Mouse (Mus musculus): ENCODE data around the gene Ttll1. TPM values are rescaled to one million over a fixed set of nuclear protein-coding genes. Genes with fewer than 3 reads are reported as not detected.

Ttll1 gene
- 10 to 100 TPM; 53.3 to 53.9 TPM for total RNA-seq (2021)
- long read RNA-seq, experiment 1, transcript Ttll1-201 (12 exons, 2,060 nt): major isoform, 60 of 81 reads
- long read RNA-seq, experiment 1, partial matches to known transcripts: 8 of 81 reads
- long read RNA-seq, experiment 1, other reads (novel, unspliced or antisense): 13 of 81 reads
- long read RNA-seq, experiment 2, transcript Ttll1-201 (12 exons, 2,060 nt): major isoform, 53 of 65 reads
- long read RNA-seq, experiment 2, partial matches to known transcripts: 4 of 65 reads
- long read RNA-seq, experiment 2, other reads (novel, unspliced or antisense): 8 of 65 reads

DNA sequence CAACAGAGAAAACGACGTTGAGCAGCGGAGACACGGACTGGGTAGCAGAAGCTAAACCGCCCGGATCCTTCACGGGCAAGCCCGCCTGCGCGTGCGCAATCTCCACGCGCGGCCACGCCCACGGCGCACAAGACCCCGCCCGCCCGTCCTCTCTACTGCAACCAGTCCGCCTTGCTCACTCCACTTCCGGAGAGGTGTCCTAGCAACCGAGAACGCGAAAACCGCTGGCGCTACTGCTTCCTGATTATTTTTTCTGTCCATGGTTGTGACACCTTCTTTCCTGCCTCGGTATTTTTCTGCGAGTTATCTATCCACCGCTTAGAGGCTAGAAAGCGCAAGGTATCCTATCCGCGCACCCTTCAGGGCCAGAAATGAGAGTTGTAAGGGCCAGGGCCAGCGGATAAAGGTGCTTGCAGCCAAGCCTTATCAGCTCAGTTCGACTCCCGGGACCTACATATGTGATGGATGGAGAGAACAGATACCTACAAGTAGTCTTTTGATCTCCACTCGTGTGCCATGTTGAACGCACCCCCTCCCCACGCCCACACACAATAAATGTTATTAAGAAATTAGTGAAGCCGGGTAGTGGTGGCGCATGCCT is at the start of gene Ttll1:
Ttll1 (minus strand) TSS at position 89 of the 601 bp plus-strand sequence.
- DNase-seq (ENCODE audit: low spot score in 2 of 2): peak; percentile 90 to 94

DNA sequence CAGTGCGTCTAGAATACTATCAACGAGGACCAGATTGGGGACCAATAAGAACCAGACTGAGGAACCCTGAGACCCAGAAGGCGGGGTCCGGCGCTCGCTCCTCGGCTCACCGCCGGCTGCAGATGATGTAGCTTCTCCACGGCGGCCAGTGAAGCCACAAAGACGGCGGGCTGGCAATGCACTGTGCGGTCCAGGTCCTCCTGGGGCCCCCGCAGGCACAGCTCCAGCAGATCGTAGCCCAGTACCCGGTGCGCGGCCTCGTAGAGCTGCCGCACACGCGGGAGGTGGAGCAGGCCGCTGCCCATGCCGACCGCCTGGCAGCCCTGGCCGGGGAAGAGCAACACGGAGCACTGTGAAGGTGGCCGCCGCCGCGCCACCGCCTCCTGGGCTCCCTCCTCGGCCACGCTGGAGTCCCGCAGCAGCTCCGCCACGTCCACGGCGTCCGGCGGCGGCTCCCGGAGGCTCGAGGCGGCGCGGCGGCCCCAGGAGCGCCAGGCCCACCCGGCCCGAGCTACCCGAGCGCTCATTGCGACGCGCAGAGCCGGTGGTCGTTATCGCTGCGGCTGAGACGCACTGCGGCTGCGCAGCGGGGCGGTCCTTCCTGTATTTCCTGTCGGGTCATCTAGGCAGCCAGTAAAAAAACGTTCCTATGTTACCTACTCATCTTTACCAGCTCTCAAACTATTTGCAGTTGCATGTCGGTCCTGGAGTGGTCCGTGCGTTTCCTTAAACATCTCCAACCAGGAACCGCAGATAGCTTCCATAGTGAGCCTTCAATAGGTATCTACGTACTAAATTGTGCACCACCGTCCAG is 44.7 kb upstream of the Ttll1 start:
- peak; percentile 81 to 88 for DNase-seq (ENCODE audit: low spot score in 2 of 2)

- DNase-seq (ENCODE audit: low spot score in 2 of 2): no peak
Measured at GRCm38 (mm10) chr15:83553831-83554230, 43.1 kb upstream of the Ttll1 start.

DNA sequence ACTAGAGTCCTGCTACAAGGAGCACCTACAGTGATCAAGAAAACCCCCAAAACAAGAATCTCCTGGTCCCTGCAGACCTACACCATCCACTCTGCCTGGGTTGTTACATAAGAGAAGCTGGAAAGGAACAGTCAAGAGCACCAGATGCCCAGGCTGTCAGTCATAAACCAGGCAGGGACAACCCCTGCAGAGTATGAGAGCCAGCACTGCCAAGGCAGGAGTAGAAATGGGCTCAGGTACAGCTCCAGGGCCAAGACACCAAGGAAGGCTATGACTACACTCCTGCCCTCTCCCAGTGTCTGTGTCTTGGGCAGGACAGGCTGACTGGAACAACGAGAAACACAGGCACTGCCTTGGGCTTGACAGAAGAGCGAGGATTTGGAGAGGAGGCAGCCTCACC is 39.4 kb upstream of the Ttll1 start:
- no peak for DNase-seq (ENCODE audit: low spot score in 2 of 2)

- no peak for DNase-seq (ENCODE audit: low spot score in 2 of 2)
Measured at GRCm38 (mm10) chr15:83547144-83547543, 36.5 kb upstream of the Ttll1 start.

DNA sequence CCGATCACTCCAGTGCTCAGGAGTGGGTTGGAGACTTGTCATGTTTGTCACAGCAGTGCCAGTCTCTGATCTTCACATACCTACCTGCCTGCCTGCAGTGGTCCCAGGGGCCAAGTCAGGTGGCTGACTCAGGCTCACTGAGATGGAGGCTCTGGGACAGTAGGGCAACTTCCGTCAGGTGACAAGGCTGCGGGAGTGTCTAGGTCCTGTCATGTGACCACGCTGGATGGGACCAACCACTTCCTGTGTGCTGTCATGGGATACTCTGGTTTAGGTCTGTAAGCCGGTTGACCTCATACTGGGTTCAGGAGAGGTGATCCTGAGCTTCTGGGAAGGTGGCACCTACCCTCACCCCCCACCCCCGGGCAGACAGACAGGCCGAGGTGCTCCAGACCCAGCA is 35.3 kb upstream of the Ttll1 start:
- no peak for DNase-seq (ENCODE audit: low spot score in 2 of 2)

- DNase-seq (ENCODE audit: low spot score in 2 of 2): no peak
Measured at GRCm38 (mm10) chr15:83541647-83542287, 31.1 kb upstream of the Ttll1 start.

- DNase-seq (ENCODE audit: low spot score in 2 of 2): no peak
Measured at GRCm38 (mm10) chr15:83539905-83540304, 29.2 kb upstream of the Ttll1 start.

GRCm38 (mm10) chr15:83538855-83539254 is 28.2 kb upstream of the Ttll1 start:
- no peak for DNase-seq (ENCODE audit: low spot score in 2 of 2)

DNA sequence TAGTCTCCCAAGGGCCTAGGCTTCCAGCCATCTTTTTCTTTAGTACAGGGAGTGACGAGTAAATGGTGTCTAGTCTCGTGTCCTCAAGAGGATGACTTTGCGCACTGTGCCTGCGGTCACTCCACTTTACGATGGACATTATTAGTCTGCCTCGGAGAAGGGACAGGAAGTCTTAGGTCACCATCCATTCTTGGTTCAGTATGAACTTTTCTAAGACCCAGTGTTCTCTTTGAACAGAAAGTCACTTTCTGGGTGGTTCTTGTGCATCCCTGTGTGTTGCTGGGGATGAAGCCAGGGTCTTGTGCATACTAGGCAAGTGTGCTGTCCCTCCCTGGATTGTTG is 25.2 kb upstream of the Ttll1 start:
- DNase-seq (ENCODE audit: low spot score in 2 of 2): no peak

DNA sequence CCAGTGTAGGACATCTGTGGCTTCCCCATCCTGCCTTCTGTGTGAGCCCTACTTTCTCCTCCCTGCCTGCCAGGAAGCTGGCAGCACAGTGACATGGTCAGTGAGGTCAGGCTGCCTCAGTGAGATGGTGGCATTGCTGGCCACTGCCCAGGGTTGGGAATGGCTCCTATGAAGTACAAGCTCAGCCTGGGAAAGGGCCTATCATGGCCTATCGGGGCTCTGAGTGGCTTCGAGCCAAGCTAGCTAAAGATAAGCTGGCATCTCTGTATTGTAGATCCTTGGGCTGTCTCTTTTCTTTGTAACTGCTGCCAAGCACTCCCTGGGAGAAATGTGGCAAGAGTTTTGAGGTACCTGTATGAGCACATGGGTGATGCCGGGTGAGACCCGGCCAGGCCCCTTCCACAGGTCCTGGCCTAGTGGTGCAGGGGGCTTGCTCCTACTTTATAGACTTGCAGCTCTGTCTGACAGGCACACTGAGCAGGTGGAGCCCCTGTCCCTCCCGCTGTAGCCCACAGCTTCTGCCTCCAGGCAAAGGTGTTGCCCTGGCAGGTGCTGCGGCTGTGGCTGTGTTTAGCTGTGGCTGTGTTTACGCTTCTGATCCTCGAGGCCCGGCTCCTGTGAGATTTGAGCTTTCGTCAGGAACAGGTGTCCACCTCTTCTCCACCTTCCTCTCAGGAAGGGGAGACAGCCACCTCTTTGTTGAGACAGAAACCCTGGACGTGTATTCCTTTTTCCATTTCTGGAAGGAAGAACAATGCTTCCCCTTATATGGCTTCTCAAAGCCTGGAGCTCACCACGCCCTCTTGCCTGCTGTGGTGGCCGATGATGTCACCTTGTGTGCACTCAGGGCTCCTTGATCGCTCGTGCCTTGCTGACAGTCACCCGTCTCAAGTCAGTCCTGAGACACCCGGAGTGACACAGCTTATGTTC is 24.5 kb upstream of the Ttll1 start:
- DNase-seq (ENCODE audit: low spot score in 2 of 2): no peak

GRCm38 (mm10) chr15:83532606-83533005 is 21.9 kb upstream of the Ttll1 start:
- no peak for DNase-seq (ENCODE audit: low spot score in 2 of 2)

GRCm38 (mm10) chr15:83531961-83532469 is 21.3 kb upstream of the Ttll1 start:
- DNase-seq (ENCODE audit: low spot score in 2 of 2): no peak

DNA sequence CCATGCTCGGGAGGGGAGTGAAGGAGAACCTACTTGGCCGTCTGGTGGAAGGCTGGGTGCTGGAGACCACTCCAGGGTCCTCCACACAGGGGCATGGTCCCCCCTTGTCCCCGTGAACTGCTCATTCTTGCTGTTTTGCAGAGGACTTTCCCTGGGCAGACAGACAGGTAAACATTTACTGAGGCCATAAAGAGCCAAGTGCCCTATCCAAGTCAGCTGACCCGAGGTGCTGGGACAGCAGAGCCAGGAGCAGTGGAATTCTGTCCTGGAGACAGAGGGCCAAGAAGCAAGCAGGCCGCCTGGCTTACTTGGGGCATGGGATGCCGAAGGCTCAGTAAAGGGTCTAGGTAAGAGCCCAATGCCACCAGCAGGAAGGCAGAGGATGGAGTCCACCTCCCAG is 20.0 kb upstream of the Ttll1 start:
- no peak for DNase-seq (ENCODE audit: low spot score in 2 of 2)

DNA sequence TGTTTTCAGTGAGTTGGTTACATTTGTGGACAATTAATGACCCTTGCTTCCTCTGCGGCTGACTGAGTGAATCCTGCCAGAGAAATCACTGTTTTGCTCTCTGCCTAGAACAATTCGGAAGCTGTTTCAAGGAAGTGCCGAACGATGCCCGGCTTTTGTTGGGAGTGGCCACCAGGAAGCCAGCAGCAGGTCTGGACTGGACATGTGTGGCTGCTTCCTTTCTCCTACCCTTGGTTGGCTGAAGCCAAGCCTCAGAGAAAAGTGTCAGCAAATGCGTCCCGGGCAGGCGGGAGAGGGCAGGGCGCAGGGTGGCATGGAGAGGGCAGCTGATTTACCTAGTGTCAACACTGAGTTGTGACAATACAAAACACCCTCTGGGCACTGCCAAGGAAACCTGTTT is 19.5 kb upstream of the Ttll1 start:
- DNase-seq (ENCODE audit: low spot score in 2 of 2): no peak

DNA sequence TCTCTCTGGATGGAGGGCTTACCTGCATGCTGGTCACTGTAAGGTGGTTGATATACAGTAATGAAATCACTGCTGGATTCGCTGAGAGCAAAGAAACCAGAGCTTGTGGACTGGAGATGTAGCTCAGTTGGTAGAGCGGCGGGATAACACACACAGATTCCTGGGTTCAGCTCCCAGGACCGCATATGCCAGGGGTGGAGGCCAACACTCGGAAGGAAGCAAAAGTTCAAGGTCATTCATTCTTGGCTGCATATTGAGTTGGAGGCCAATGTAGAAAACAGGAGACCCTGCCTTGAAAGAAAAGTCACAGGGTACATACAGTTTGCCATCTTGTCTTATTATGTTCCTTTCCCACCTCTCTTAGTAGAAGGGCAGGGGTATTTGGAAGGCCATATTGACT is 19.1 kb upstream of the Ttll1 start:
- no peak for DNase-seq (ENCODE audit: low spot score in 2 of 2)

DNA sequence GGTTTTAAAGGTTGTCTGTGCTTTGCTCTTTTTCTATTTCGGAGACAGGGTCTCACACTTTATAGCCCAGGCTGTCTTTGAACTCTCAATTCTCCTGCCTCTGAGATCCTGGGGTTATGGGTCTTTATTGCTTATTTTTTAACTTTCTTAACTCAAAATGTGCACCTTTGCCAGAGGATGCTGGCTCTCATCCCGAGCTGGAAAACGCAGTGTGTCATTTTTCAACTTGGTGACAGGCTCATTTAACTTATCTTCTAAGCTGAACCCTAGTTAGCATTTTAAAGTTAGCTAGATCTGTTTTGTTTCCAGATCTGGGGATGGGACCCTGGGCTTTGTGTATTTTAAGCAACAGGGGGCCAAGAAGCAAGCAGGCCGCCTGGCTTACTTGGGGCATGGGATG is 18.2 kb upstream of the Ttll1 start:
- DNase-seq (ENCODE audit: low spot score in 2 of 2): no peak

DNA sequence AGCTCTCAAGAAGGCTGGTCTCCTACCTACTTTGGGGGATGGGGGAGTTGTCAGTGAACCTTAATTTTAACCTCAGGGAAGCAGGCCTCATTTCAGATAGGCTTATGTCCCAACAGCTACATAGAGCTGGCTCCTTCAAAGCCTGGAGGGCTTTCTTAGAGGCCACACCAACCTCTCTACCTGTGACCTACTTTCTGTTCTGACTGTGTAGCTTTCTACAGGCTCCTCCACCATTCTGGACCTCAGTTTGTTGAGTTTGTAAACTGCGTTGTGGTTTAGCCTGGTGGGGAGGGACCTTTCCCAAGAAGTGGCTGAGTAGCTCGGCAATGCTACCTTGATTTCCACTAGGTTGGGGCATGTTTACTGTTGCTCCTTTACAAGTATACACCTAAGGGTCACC is 17.1 kb upstream of the Ttll1 start:
- DNase-seq (ENCODE audit: low spot score in 2 of 2): no peak

DNA sequence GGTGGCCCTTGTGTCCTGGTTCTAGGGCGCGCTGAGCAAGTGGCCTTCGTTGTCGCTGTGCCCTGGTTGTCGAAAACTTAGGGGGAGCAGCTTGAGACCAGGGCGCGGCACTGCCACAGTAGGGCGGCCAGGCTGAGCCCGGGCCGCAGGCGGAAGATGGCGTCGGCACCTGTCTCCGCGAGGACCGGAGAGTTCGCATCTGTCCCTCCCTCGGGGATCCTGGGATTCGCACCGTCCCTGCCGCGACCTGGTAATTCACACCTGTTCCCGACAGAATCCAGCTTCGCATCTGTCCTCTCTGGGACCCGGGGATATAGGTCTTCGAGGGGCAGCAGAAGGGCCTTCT is 16.4 kb upstream of the Ttll1 start:
- no peak for DNase-seq (ENCODE audit: low spot score in 2 of 2)

DNA sequence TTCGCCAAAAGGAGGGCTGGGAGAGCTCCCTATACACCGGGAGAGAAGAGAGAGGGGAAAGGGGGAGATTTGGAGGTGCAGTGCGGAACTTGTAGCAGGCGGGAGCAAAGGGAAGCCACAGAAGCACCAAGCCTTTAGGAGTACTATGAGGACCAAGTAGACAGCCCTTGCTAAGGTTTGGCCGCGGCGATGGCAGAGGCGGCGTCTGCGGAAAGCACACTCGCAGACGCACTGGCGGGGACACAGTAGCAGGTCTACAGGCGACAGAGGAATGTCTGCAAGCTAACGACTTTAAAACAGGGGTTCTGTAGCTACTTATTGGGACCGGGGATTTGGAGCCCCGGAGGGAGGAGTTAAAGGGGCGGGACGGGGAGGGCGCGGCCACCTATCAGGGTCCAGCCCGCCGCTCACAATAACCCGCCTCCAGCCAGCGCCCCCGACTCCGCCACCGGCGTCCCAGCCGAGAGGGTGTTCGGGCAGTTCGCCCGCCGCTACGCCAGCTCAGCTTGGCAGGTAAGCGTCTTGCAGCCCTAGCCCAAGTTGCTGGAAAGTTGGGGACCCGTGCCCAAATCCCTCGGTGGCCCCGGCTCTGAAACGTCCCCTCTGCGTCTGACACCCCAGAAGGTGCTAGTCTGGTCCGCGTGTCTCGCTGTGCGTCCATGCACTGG is 15.9 kb upstream of the Ttll1 start, which contains the start of gene Bik:
Bik (plus strand) TSS at position 439 of the 668 bp plus-strand sequence.
- no peak for DNase-seq (ENCODE audit: low spot score in 2 of 2)
